Mouse (Mus musculus) C2C12 (cell line): ENCODE measurements around the gene Saa2.

Experiments
- CTCF ChIP-seq: IDR thresholded peaks from one replicate; pipeline ENCODE4 v1.5.1; 2011; ENCODE audit not compliant: control insufficient read depth, insufficient read depth, insufficient read length
- MAX ChIP-seq: IDR thresholded peaks from one replicate; pipeline ENCODE4 v1.6.1; 2011; ENCODE audit warnings: mild to moderate bottlenecking, control low read depth
- MYOD1 ChIP-seq: IDR thresholded peaks from one replicate; pipeline ENCODE4 v1.6.1; 2011; ENCODE audit warnings: low read depth; ENCODE audit not compliant: control insufficient read depth, insufficient read length
- MYOG ChIP-seq: IDR thresholded peaks from one replicate; pipeline ENCODE4 v1.6.1; 2011; ENCODE audit not compliant: control insufficient read depth, insufficient read length; ENCODE audit errors: extremely low read depth
- USF1 ChIP-seq: IDR thresholded peaks from one replicate; pipeline ENCODE4 v1.6.1; 2011; ENCODE audit warnings: low read depth, mild to moderate bottlenecking, control low read depth, moderate library complexity

DNA sequence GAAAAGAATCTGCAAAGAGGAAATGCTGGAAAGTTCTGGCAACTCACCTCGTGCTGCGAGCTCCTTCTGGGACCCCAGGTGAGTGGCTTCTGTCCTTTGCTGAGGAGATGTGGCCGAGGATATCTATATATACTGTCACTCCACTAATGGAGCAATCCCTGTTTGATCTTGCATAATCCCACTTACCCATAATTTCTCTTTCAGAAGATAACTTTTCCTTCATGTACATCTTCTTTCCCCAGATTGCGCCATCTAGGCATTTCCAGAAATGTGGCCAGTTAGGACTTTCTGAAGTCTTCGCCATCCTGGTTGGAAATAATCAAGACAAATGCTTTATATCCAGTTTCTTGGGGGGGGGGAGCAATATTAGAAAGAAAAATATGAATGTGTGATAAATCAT lies 36.0 kb upstream of the Saa2 start, which contains the start of gene Saa3:
- no peak for TF ChIP-seq CTCF
- TF ChIP-seq USF1 = no peak
- no peak for TF ChIP-seq MAX
- TF ChIP-seq MYOD1 = no peak
- TF ChIP-seq MYOG = no peak
